Mouse (Mus musculus) heart, embryonic 12.5 days (tissue): ENCODE results near the gene Mrpl1. TPM values are rescaled to one million over a fixed set of nuclear protein-coding genes. Genes with fewer than 3 reads are reported as not detected.

ENCODE experiments used
- ATAC-seq: fragments of 200-750 bp; cut with Nextera tagmentation; 2 replicates; pipeline ENCODE4 v1.8.0; 2017; ENCODE audit warnings: moderate TSS enrichment, moderate library complexity; ENCODE audit not compliant: insufficient number of reproducible peaks, low FRiP score
- H3K27ac ChIP-seq: fragments of 300-500 bp; sonication (generic); 2 replicates; pipeline ENCODE4 v1.5.1; 2016; ENCODE audit warnings: mild to moderate bottlenecking, moderate library complexity; ENCODE audit not compliant: poor library complexity, severe bottlenecking
- H3K27me3 ChIP-seq: fragments of 300-500 bp; sonication (generic); replicated peaks from 2 replicates; pipeline ENCODE4 v1.6.1; 2016; ENCODE audit warnings: mild to moderate bottlenecking, moderate library complexity
- H3K36me3 ChIP-seq: fragments of 300-500 bp; sonication (generic); 2 replicates; pipeline ENCODE4 v1.6.1; 2016; ENCODE audit warnings: mild to moderate bottlenecking, moderate library complexity
- H3K4me1 ChIP-seq: fragments of 300-500 bp; sonication (generic); replicated peaks from 2 replicates; pipeline ENCODE4 v1.6.1; 2016; ENCODE audit warnings: mild to moderate bottlenecking
- H3K4me2 ChIP-seq: fragments of 300-500 bp; sonication (generic); 2 replicates; pipeline ENCODE4 v1.6.1; 2016; ENCODE audit warnings: mild to moderate bottlenecking, moderate library complexity
- H3K4me3 ChIP-seq: fragments of 300-500 bp; sonication (generic); 2 replicates; pipeline ENCODE4 v1.5.1; 2016; ENCODE audit warnings: mild to moderate bottlenecking
- H3K9ac ChIP-seq: fragments of 300-500 bp; sonication (generic); 2 replicates; pipeline ENCODE4 v1.6.1; 2016; ENCODE audit warnings: mild to moderate bottlenecking, moderate library complexity
- H3K9me3 ChIP-seq: fragments of 300-500 bp; sonication (generic); replicated peaks from 2 replicates; pipeline ENCODE4 v1.6.1; 2016; ENCODE audit warnings: mild to moderate bottlenecking, moderate library complexity
- WGBS: fragments of 180-500 bp; shearing (Covaris S2); methylation state at CpG from one replicate; pipeline ENCODE4 v1.1.7; 2016; 5-methylcytosine and 5-hydroxymethylcytosine counted together
- polyA plus RNA-seq: library from polyadenylated mRNA; unstranded; fragments of >200 nt; fragmentation: Nextera tagmentation; extraction: Ambion mirVana; gene quantifications from 2 replicates; pipeline ENCODE4 v1.2.1, GENCODE M21; 2016

Gene Mrpl1
- polyA plus RNA-seq, 1 experiment from 2014 or later, result 26.4 TPM

- peaks cover 19% of the 10 kb centered on the region for H3K36me3 ChIP-seq
- ATAC-seq, result no peak
- H3K9me3 ChIP-seq, result no peaks in the 10 kb centered on the region
- no peak overlapping the region for H3K9ac ChIP-seq
- no peaks in the 10 kb centered on the region for H3K27me3 ChIP-seq
- no peak overlapping the region for H3K4me3 ChIP-seq
- 93% methylated on average over 1 of the region's 1 CpGs for WGBS
- H3K4me2 ChIP-seq, result no peak overlapping the region
- H3K27ac ChIP-seq, result no peak overlapping the region
- H3K4me1 ChIP-seq, result no peaks in the 10 kb centered on the region
Measured at GRCm38 (mm10) chr5:96244511-96244910, 35.2 kb downstream of the Mrpl1 start.

- no peak overlapping the region for H3K4me2 ChIP-seq
- H3K9me3 ChIP-seq, result no peaks in the 10 kb centered on the region
- H3K4me3 ChIP-seq, result no peak overlapping the region
- no peak for ATAC-seq
- no peak overlapping the region for H3K27ac ChIP-seq
- no peak overlapping the region for H3K9ac ChIP-seq
- H3K27me3 ChIP-seq, result no peaks in the 10 kb centered on the region
- H3K36me3 ChIP-seq, result 0 out of 2 replicates have a peak, but pooled peaks cover 6% of the 10 kb centered on the region
- no peaks in the 10 kb centered on the region for H3K4me1 ChIP-seq
- 78% methylated on average over 2 of the region's 2 CpGs for WGBS
Measured at GRCm38 (mm10) chr5:96253995-96254394, 44.7 kb downstream of the Mrpl1 start.

- ATAC-seq, result no peak
- Histone ChIP-seq H3K27ac (no peak overlapping the region), H3K4me3 (no peak overlapping the region), H3K4me1 (no peaks in the 10 kb centered on the region), H3K9ac (no peak overlapping the region), H3K36me3 (no peaks in the 10 kb centered on the region), H3K9me3 (no peaks in the 10 kb centered on the region), H3K4me2 (no peak overlapping the region), H3K27me3 (no peaks in the 10 kb centered on the region)
- WGBS, result 77% methylated on average over 3 of the region's 3 CpGs
Measured at GRCm38 (mm10) chr5:96255166-96255565, 45.9 kb downstream of the Mrpl1 start.

GRCm38 (mm10) chr5:96258210-96258609, 48.9 kb downstream of the Mrpl1 start:
- Histone ChIP-seq H3K9me3 (no peaks in the 10 kb centered on the region), H3K4me3 (no peak overlapping the region), H3K27ac (no peak overlapping the region), H3K27me3 (no peaks in the 10 kb centered on the region), H3K36me3 (peaks cover 8% of the 10 kb centered on the region), H3K9ac (no peak overlapping the region), H3K4me1 (no peaks in the 10 kb centered on the region), H3K4me2 (no peak overlapping the region)
- 86% methylated on average over 5 of the region's 5 CpGs for WGBS
- ATAC-seq, result no peak

GRCm38 (mm10) chr5:96267017-96267702, 57.9 kb downstream of the Mrpl1 start:
- 59% methylated on average over 3 of the region's 3 CpGs for WGBS
- Histone ChIP-seq H3K4me1 (no peaks in the 10 kb centered on the region), H3K4me3 (no peak overlapping the region), H3K27ac (no peak overlapping the region), H3K27me3 (no peaks in the 10 kb centered on the region), H3K36me3 (peaks cover 28% of the 10 kb centered on the region), H3K4me2 (no peak overlapping the region), H3K9me3 (no peaks in the 10 kb centered on the region), H3K9ac (no peak overlapping the region)
- no peak for ATAC-seq

GRCm38 (mm10) chr5:96271070-96271469, 61.8 kb downstream of the Mrpl1 start:
- no peak overlapping the region for H3K4me3 ChIP-seq
- no peak overlapping the region for H3K27ac ChIP-seq
- WGBS, result 82% methylated on average over 6 of the region's 6 CpGs
- ATAC-seq, result no peak
- no peaks in the 10 kb centered on the region for H3K4me1 ChIP-seq
- H3K27me3 ChIP-seq, result no peaks in the 10 kb centered on the region
- H3K9ac ChIP-seq, result no peak overlapping the region
- peaks cover under 1% of the 10 kb centered on the region; the same call in 1 of the 2 replicates for H3K36me3 ChIP-seq
- no peaks in the 10 kb centered on the region for H3K9me3 ChIP-seq
- H3K4me2 ChIP-seq, result no peak overlapping the region

GRCm38 (mm10) chr5:96305786-96306185, 96.5 kb downstream of the Mrpl1 start:
- no peaks in the 10 kb centered on the region for H3K9me3 ChIP-seq
- H3K27me3 ChIP-seq, result no peaks in the 10 kb centered on the region
- no peak overlapping the region for H3K4me2 ChIP-seq
- no peak overlapping the region for H3K27ac ChIP-seq
- H3K9ac ChIP-seq, result no peak overlapping the region
- no peaks in the 10 kb centered on the region for H3K36me3 ChIP-seq
- no peaks in the 10 kb centered on the region for H3K4me1 ChIP-seq
- WGBS, result 71% methylated on average over 8 of the region's 8 CpGs
- H3K4me3 ChIP-seq, result no peak overlapping the region
- no peak for ATAC-seq

- no peaks in the 10 kb centered on the region for H3K27me3 ChIP-seq
- H3K9ac ChIP-seq, result no peak overlapping the region
- H3K36me3 ChIP-seq, result no peaks in the 10 kb centered on the region
- H3K4me3 ChIP-seq, result no peak overlapping the region
- no peak overlapping the region for H3K4me2 ChIP-seq
- H3K9me3 ChIP-seq, result no peaks in the 10 kb centered on the region
- WGBS, result 83% methylated on average over 1 of the region's 1 CpGs
- ATAC-seq, result no peak
- no peak overlapping the region for H3K27ac ChIP-seq
- H3K4me1 ChIP-seq, result no peaks in the 10 kb centered on the region
Measured at GRCm38 (mm10) chr5:96306271-96306670, 97.0 kb downstream of the Mrpl1 start.

- no peak overlapping the region for H3K9ac ChIP-seq
- H3K27ac ChIP-seq, result no peak overlapping the region
- no peaks in the 10 kb centered on the region for H3K27me3 ChIP-seq
- 61% methylated on average over 5 of the region's 5 CpGs for WGBS
- H3K4me1 ChIP-seq, result no peaks in the 10 kb centered on the region
- no peak overlapping the region for H3K4me3 ChIP-seq
- no peaks in the 10 kb centered on the region for H3K36me3 ChIP-seq
- no peak for ATAC-seq
- H3K9me3 ChIP-seq, result no peaks in the 10 kb centered on the region
- no peak overlapping the region for H3K4me2 ChIP-seq
Measured at GRCm38 (mm10) chr5:96306826-96307225, 97.5 kb downstream of the Mrpl1 start.

- no peaks in the 10 kb centered on the region for H3K27me3 ChIP-seq
- H3K4me1 ChIP-seq, result no peaks in the 10 kb centered on the region
- no peak overlapping the region for H3K4me2 ChIP-seq
- H3K27ac ChIP-seq, result no peak overlapping the region
- 66% methylated on average over 13 of the region's 13 CpGs for WGBS
- H3K36me3 ChIP-seq, result no peaks in the 10 kb centered on the region
- ATAC-seq, result no peak
- H3K9me3 ChIP-seq, result no peaks in the 10 kb centered on the region
- H3K4me3 ChIP-seq, result no peak overlapping the region
- H3K9ac ChIP-seq, result no peak overlapping the region
Measured at GRCm38 (mm10) chr5:96308086-96308485, 98.8 kb downstream of the Mrpl1 start.

GRCm38 (mm10) chr5:96308645-96309044, 99.4 kb downstream of the Mrpl1 start:
- H3K27me3 ChIP-seq, result no peaks in the 10 kb centered on the region
- H3K9ac ChIP-seq, result no peak overlapping the region
- no peak overlapping the region for H3K4me2 ChIP-seq
- no peaks in the 10 kb centered on the region for H3K36me3 ChIP-seq
- no peak overlapping the region for H3K4me3 ChIP-seq
- ATAC-seq, result no peak
- no peak overlapping the region for H3K27ac ChIP-seq
- no peaks in the 10 kb centered on the region for H3K9me3 ChIP-seq
- H3K4me1 ChIP-seq, result no peaks in the 10 kb centered on the region
- WGBS, result 83% methylated on average over 5 of the region's 5 CpGs

GRCm38 (mm10) chr5:96309566-96309965, 100.3 kb downstream of the Mrpl1 start:
- Histone ChIP-seq H3K27ac (no peak overlapping the region), H3K36me3 (no peaks in the 10 kb centered on the region), H3K4me1 (no peaks in the 10 kb centered on the region), H3K4me3 (no peak overlapping the region), H3K4me2 (no peak overlapping the region), H3K27me3 (no peaks in the 10 kb centered on the region), H3K9me3 (no peaks in the 10 kb centered on the region), H3K9ac (no peak overlapping the region)
- WGBS, result 73% methylated on average over 5 of the region's 5 CpGs
- ATAC-seq, result no peak
